Mouse (Mus musculus): Measurements from ENCODE around the gene Cacna2d1. TPM values are rescaled to one million over a fixed set of nuclear protein-coding genes. Genes with fewer than 3 reads are reported as not detected.

Gene Cacna2d1
- polyA plus RNA-seq, 1 experiment from 2014 or later, result 41.9 TPM

DNA sequence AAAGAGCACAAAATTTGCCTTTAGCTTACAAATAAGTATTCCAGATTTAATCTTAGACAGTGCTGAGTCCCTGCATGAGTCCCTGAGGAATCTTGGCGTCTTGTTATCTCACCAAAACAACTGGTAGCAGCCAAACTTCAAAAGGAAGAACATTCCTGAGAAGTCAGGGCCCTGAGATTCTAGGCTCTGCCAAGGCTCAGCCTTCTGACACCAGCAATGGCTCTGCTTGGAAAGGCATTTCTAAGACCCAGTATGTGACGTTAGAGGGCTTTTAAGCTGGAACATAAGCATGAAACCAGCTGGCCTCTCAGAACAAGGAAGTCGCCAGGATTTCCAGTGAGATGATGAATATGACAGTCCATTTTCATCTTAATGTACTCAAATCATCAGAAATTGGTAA lies 253.4 kb downstream of the Cacna2d1 start:
- H3K27me3 ChIP-seq, result no peaks in the 10 kb centered on the region
- no peak overlapping the region for H3K9ac ChIP-seq (replicated peaks)
- 0 out of 2 replicates have a peak overlapping the region, but pooled peaks have one; percentile 6 for H3K27ac ChIP-seq
- 64% methylated on average over 3 of the region's 3 CpGs for WGBS
- no peak overlapping the region for H3K4me2 ChIP-seq (replicated peaks)
- ATAC-seq, result no peak
- no peaks in the 10 kb centered on the region for H3K9me3 ChIP-seq
- no peak overlapping the region for H3K4me3 ChIP-seq (replicated peaks)
- no peaks in the 10 kb centered on the region for H3K36me3 ChIP-seq
- no peaks in the 10 kb centered on the region for H3K4me1 ChIP-seq (replicated peaks)

DNA sequence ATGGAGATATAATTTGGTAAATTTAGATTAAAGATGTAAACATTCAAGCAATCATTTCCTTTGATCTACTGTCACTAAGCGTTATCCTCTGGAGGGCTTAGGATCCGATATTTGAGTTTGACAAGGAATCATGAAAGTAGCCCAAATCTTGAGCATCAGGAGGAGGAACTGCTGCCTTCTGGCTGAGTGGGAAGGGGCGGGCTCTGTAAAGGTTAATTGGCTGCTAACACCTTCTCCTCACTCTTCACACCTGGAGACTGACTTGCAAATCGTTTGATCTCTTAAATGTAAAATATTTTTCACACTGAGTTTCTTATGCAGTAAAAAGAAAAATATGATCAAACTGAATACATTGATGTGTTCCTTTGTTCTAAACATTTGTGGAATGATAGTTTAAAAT lies 255.4 kb downstream of the Cacna2d1 start:
- no peaks in the 10 kb centered on the region for H3K27me3 ChIP-seq
- 73% methylated on average over 4 of the region's 4 CpGs for WGBS
- H3K4me2 ChIP-seq (replicated peaks), result no peak overlapping the region
- H3K36me3 ChIP-seq, result no peaks in the 10 kb centered on the region
- H3K4me1 ChIP-seq (replicated peaks), result no peaks in the 10 kb centered on the region
- no peak for ATAC-seq
- H3K4me3 ChIP-seq (replicated peaks), result no peak overlapping the region
- H3K9ac ChIP-seq (replicated peaks), result no peak overlapping the region
- no peak overlapping the region for H3K27ac ChIP-seq
- no peaks in the 10 kb centered on the region for H3K9me3 ChIP-seq

GRCm38 (mm10) chr5:16191165-16191564 lies 256.7 kb downstream of the Cacna2d1 start:
- no peaks in the 10 kb centered on the region for H3K27me3 ChIP-seq
- H3K36me3 ChIP-seq, result peaks cover under 1% of the 10 kb centered on the region; the same call in 1 of the 2 replicates
- no peak overlapping the region for H3K4me2 ChIP-seq (replicated peaks)
- no peak overlapping the region for H3K4me3 ChIP-seq (replicated peaks)
- H3K9me3 ChIP-seq, result no peaks in the 10 kb centered on the region
- WGBS, result 88% methylated on average over 3 of the region's 3 CpGs
- H3K9ac ChIP-seq (replicated peaks), result no peak overlapping the region
- H3K4me1 ChIP-seq (replicated peaks), result no peaks in the 10 kb centered on the region
- H3K27ac ChIP-seq, result no peak overlapping the region
- ATAC-seq, result no peak

DNA sequence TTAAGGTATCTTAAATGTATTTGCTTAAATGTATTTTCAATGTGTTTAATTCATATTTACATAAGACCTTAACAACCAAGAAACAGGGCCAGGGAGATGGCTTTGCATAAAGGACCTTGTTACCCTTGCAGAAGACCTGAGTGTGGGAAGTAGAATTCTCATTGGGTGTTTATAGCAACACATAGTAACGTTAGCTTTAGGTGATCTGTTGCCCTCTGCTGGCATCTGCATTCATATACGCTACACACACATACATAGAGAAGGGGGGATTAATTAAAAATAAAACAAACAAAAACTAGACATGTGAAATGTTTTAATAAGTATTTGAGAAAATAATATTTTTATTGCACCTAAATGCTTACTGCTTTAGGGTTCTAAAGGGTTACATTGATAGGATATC lies 265.3 kb downstream of the Cacna2d1 start:
- Histone ChIP-seq H3K27me3 (no peaks in the 10 kb centered on the region), H3K9ac (replicated peaks) (no peak overlapping the region), H3K36me3 (peaks cover 3% of the 10 kb centered on the region; the same call in 1 of the 2 replicates), H3K4me1 (replicated peaks) (no peaks in the 10 kb centered on the region), H3K4me3 (replicated peaks) (no peak overlapping the region), H3K4me2 (replicated peaks) (no peak overlapping the region), H3K9me3 (no peaks in the 10 kb centered on the region), H3K27ac (no peak overlapping the region)
- 51% methylated on average over 2 of the region's 2 CpGs for WGBS
- ATAC-seq, result no peak

DNA sequence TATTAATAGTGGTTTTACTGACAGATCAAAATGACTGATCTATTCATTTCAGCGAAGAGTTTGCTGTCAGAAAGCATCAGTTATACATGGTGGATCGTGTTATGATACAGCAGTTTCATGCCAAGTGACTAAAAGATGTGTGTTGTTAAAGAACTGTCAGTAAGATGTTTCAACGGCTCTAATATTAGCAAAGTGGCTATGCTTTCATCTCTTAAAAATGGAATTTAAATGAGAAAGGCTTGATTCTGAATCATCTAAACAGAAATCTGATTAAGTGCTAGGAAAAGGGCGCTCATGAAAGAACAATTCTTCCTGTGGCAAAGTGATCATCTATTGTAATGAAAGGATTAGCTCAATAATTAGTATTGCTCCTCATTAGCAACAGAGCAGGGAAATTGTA lies 287.5 kb downstream of the Cacna2d1 start:
- H3K4me1 ChIP-seq (replicated peaks), result peaks cover 14% of the 10 kb centered on the region; the same call in 1 of the 2 replicates
- H3K36me3 ChIP-seq, result no peaks in the 10 kb centered on the region
- no peaks in the 10 kb centered on the region for H3K27me3 ChIP-seq
- no peak overlapping the region for H3K4me3 ChIP-seq (replicated peaks)
- no peaks in the 10 kb centered on the region for H3K9me3 ChIP-seq
- 54% methylated on average over 4 of the region's 4 CpGs for WGBS
- 0 out of 2 replicates have a peak overlapping the region, but pooled peaks have one; percentile 4 for H3K27ac ChIP-seq
- H3K4me2 ChIP-seq (replicated peaks), result no peak overlapping the region
- no peak overlapping the region for H3K9ac ChIP-seq (replicated peaks)
- ATAC-seq, result no peak

DNA sequence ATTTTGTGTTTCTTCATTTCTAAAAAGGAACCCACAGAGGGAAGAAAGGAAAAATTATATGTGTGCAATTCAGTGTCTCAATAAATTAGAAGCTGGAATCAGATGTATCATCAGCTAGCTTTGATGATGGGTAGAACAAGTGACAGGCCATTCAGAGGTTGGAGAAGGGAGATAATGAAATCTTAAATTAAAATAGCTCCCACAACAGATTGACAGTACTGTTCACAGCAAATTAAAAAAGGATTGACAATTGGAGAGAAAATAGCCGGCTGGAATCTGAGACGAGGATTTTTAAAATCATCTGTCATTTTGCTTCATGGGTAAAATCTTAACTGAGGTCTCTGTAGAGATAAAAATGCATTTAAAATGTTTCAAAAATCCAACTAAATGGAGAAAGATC lies 290.9 kb downstream of the Cacna2d1 start:
- H3K36me3 ChIP-seq, result no peaks in the 10 kb centered on the region
- H3K9ac ChIP-seq (replicated peaks), result no peak overlapping the region
- no peaks in the 10 kb centered on the region for H3K27me3 ChIP-seq
- no peak for ATAC-seq
- peaks cover 11% of the 10 kb centered on the region; the same call in 1 of the 2 replicates for H3K4me1 ChIP-seq (replicated peaks)
- H3K9me3 ChIP-seq, result no peaks in the 10 kb centered on the region
- 24% methylated on average over 2 of the region's 2 CpGs for WGBS
- no peak overlapping the region for H3K4me3 ChIP-seq (replicated peaks)
- H3K4me2 ChIP-seq (replicated peaks), result no peak overlapping the region
- H3K27ac ChIP-seq, result peak overlapping the region; percentile 62

DNA sequence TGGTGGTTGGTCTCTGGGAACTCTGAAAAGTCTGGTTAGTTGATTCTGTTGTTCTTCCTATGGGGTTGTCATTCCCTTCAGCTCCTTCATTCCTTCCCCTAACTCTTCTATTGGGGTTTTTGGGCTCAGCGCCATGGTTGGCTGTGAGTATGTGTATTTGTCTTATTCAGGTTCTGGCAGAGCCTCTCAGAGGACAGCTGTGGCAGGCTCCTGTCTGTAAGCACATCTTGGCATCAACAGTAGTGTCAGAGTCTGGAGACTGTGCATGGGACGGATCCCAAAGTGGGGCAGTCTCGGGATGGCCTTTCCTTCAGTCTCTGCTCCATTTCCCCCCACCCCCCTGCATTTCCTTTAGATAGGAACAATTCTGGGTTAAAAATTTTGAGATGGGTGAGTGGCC lies 294.9 kb downstream of the Cacna2d1 start:
- Histone ChIP-seq H3K27ac (no peak overlapping the region), H3K4me1 (replicated peaks) (peaks cover 16% of the 10 kb centered on the region), H3K9ac (replicated peaks) (no peak overlapping the region), H3K4me2 (replicated peaks) (no peak overlapping the region), H3K36me3 (no peaks in the 10 kb centered on the region), H3K27me3 (no peaks in the 10 kb centered on the region), H3K9me3 (no peaks in the 10 kb centered on the region), H3K4me3 (replicated peaks) (no peak overlapping the region)
- 88% methylated on average over 3 of the region's 3 CpGs for WGBS
- peak; percentile 58; the same call in 1 of the 2 replicates for ATAC-seq

GRCm38 (mm10) chr5:16231477-16231876 lies 297.0 kb downstream of the Cacna2d1 start:
- ATAC-seq, result no peak

GRCm38 (mm10) chr5:16234891-16235290 lies 300.4 kb downstream of the Cacna2d1 start:
- Histone ChIP-seq H3K9me3 (no peaks in the 10 kb centered on the region), H3K9ac (replicated peaks) (no peak overlapping the region), H3K27me3 (no peaks in the 10 kb centered on the region), H3K4me2 (replicated peaks) (0 out of 2 replicates have a peak overlapping the region, but pooled peaks have one; percentile 4), H3K4me3 (replicated peaks) (no peak overlapping the region), H3K4me1 (replicated peaks) (peaks cover 47% of the 10 kb centered on the region), H3K36me3 (no peaks in the 10 kb centered on the region), H3K27ac (peak overlapping the region; percentile 80)
- WGBS, result 27% methylated on average over 6 of the region's 6 CpGs
- ATAC-seq, result no peak

More at GRCm38 (mm10) chr5:16231477-16231876, 297.0 kb downstream of the Cacna2d1 start:
- H3K9ac ChIP-seq (replicated peaks), result no peak overlapping the region
- no peaks in the 10 kb centered on the region for H3K36me3 ChIP-seq
- H3K4me2 ChIP-seq (replicated peaks), result no peak overlapping the region
- H3K4me1 ChIP-seq (replicated peaks), result peaks cover 27% of the 10 kb centered on the region
- 85% methylated on average over 9 of the region's 9 CpGs for WGBS
- H3K9me3 ChIP-seq, result no peaks in the 10 kb centered on the region
- H3K4me3 ChIP-seq (replicated peaks), result no peak overlapping the region
- H3K27ac ChIP-seq, result 0 out of 2 replicates have a peak overlapping the region, but pooled peaks have one; percentile 5
- no peaks in the 10 kb centered on the region for H3K27me3 ChIP-seq

DNA sequence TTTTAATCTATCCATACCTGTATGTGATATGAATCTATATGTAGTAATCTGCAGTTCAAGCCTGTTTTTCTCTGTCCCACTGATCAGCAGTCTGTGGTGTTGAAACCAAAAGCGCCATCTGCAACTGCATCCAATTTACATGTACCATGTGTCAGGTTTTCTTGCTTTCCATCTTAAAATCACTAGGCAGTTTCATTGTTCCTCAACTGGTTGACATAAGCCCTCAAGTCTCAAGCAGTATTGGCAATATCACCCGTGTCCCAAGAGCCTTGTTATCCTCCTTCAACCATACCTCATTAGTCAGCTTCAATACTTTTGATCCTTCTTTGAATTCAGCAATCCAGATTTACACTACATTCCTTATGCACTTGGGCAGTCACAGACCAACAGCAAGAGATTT lies 301.4 kb downstream of the Cacna2d1 start:
- ATAC-seq, result peak; percentile 73
- peaks cover 47% of the 10 kb centered on the region for H3K4me1 ChIP-seq (replicated peaks)

DNA sequence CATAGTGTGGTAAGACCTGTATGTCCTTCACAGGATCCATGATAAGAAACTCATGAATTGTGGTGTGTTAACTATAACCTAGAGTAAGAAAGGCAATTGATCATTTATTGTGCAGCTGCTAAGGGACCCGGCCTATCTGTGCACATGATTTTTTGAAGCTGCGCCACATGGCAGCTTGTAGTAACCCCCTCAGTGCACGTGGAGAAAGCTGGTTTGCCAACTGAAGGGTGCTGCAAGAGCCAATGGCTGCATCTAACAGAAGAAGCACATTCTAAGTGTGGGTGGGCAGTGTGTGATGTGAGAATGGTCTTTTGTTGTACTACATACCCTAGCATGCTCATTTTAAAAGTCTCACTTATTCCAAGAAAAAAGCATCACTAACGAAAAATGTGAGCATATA lies 302.1 kb downstream of the Cacna2d1 start:
- Histone ChIP-seq H3K27ac (peak overlapping the region; percentile 80), H3K4me3 (replicated peaks) (no peak overlapping the region), H3K27me3 (no peaks in the 10 kb centered on the region), H3K9ac (replicated peaks) (no peak overlapping the region), H3K9me3 (no peaks in the 10 kb centered on the region), H3K4me1 (replicated peaks) (peaks cover 47% of the 10 kb centered on the region), H3K4me2 (replicated peaks) (no peak overlapping the region), H3K36me3 (no peaks in the 10 kb centered on the region)
- ATAC-seq, result no peak
- WGBS, result 62% methylated on average over 4 of the region's 4 CpGs

More for the DNA sequence above, 301.4 kb downstream of the Cacna2d1 start:
- Histone ChIP-seq H3K4me2 (replicated peaks) (no peak overlapping the region), H3K27me3 (no peaks in the 10 kb centered on the region), H3K4me3 (replicated peaks) (no peak overlapping the region), H3K36me3 (no peaks in the 10 kb centered on the region), H3K9me3 (no peaks in the 10 kb centered on the region), H3K27ac (peak overlapping the region; percentile 80), H3K9ac (replicated peaks) (no peak overlapping the region)
- 49% methylated on average over 2 of the region's 2 CpGs for WGBS

GRCm38 (mm10) chr5:16237972-16238371 lies 303.5 kb downstream of the Cacna2d1 start:
- peak; percentile 93 for ATAC-seq
- Histone ChIP-seq H3K9ac (replicated peaks) (no peak overlapping the region), H3K27ac (peak overlapping the region; percentile 76), H3K4me2 (replicated peaks) (no peak overlapping the region), H3K27me3 (no peaks in the 10 kb centered on the region), H3K36me3 (no peaks in the 10 kb centered on the region), H3K4me3 (replicated peaks) (no peak overlapping the region), H3K4me1 (replicated peaks) (peaks cover 48% of the 10 kb centered on the region), H3K9me3 (no peaks in the 10 kb centered on the region)
- WGBS, result 11% methylated on average over 5 of the region's 5 CpGs

DNA sequence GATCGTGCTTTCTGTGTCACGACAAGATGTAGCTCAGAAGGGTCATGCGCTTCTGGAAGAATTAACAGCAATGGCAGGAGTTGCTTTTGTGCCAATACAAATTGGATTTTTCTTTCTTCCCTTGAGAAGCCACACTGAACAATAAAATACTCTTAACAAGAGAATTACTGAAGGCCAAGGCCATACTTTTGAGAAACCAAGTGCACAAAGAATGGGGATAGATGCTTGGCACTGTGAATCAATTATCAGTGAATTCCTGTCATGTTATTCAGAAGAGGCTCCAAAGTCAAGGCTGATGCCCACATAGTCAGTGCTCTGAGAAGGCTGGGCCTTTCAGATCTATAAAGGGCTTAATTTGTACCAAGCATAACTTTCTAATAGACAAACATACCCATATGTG lies 305.8 kb downstream of the Cacna2d1 start:
- H3K4me2 ChIP-seq (replicated peaks), result no peak overlapping the region
- no peak for ATAC-seq
- no peak overlapping the region for H3K9ac ChIP-seq (replicated peaks)
- H3K9me3 ChIP-seq, result no peaks in the 10 kb centered on the region
- H3K4me3 ChIP-seq (replicated peaks), result no peak overlapping the region
- WGBS, result 39% methylated on average over 3 of the region's 3 CpGs
- no peak overlapping the region for H3K27ac ChIP-seq
- peaks cover 36% of the 10 kb centered on the region for H3K4me1 ChIP-seq (replicated peaks)
- no peaks in the 10 kb centered on the region for H3K36me3 ChIP-seq
- no peaks in the 10 kb centered on the region for H3K27me3 ChIP-seq
